Mouse (Mus musculus): ENCODE results near the gene Myo1g.

DNA sequence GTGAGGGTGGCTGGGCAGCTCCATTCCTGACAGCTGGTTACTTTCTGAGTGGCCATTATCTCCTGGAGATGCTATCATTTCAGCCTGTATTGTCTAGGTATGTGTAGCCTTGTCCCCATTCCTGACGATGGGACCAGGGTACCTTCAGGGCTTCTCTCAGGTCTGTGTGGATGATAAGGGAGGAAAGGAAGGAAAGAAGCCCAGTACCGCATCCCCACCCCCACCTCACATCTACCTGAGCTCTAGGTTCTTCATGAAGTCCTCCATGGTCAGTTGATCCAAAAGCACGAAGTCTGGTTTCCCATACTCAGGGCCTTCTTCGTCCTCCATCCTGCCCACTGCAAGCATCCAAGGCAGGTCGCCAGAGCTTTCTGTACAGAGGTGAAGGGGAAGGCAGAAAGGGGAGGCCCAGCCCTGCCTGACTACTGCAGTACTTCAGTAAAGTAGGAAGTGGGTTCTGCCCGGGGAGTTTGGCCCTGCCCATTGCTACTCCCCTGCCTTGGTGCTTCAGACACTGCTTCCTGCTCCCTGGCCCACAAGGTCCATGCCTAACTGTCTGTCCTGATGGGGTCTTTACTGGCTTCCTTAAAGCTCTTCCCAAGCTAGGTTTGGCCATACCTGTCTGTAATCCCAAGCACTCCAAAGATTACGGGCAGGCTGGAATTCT, at the start of gene Myo1g:
- no peak for TF ChIP-seq MYOG (IDR thresholded peaks at IDR 0.05; ENCODE audit: control insufficient read depth, extremely low read depth, insufficient read length)
- no peak for TF ChIP-seq CTCF (IDR thresholded peaks at IDR 0.05; ENCODE audit: control insufficient read depth, insufficient read depth, insufficient read length)
- TF ChIP-seq MAX (IDR thresholded peaks at IDR 0.05): no peak
- TF ChIP-seq MYOD1 (IDR thresholded peaks at IDR 0.05; ENCODE audit: control insufficient read depth, insufficient read length, low read depth): no peak
- no peak for TF ChIP-seq USF1 (IDR thresholded peaks at IDR 0.05; ENCODE audit: low read depth)

Measured in C2C12 (cell line).